Mouse (Mus musculus) neural tube, embryonic 10.5 days (tissue): Measurements from ENCODE around the gene Ddx27.

ENCODE experiments used
- DNase-seq: peaks from one replicate; pipeline ENCODE4 v3.0.0-alpha.2; 2017; ENCODE audit warnings: low spot score; ENCODE audit errors: extremely low spot score

Ddx27 gene

GRCm38 (mm10) chr2:167028553-167028952, 13.6 kb downstream of the Ddx27 start:
- no peak for DNase-seq

- no peak for DNase-seq
Observed at GRCm38 (mm10) chr2:167030507-167030906, 15.5 kb downstream of the Ddx27 start.

GRCm38 (mm10) chr2:167037710-167038109, 22.7 kb downstream of the Ddx27 start:
- DNase-seq = no peak

- no peak for DNase-seq
Observed at GRCm38 (mm10) chr2:167038297-167038696, 23.3 kb downstream of the Ddx27 start.

- DNase-seq = no peak
Observed at GRCm38 (mm10) chr2:167038716-167039115, 23.7 kb downstream of the Ddx27 start.

- DNase-seq = no peak
Observed at GRCm38 (mm10) chr2:167039386-167039785, 24.4 kb downstream of the Ddx27 start.

GRCm38 (mm10) chr2:167043400-167044121, 28.6 kb downstream of the Ddx27 start:
- DNase-seq = no peak

- no peak for DNase-seq
Observed at GRCm38 (mm10) chr2:167048223-167048622, 33.2 kb downstream of the Ddx27 start.

- DNase-seq = no peak
Observed at GRCm38 (mm10) chr2:167048698-167049358, 33.8 kb downstream of the Ddx27 start.

- DNase-seq = no peak
Observed at GRCm38 (mm10) chr2:167053127-167053844, 38.3 kb downstream of the Ddx27 start.

- DNase-seq = no peak
Observed at GRCm38 (mm10) chr2:167055386-167055785, 40.4 kb downstream of the Ddx27 start.

GRCm38 (mm10) chr2:167056210-167056941, 41.4 kb downstream of the Ddx27 start:
- DNase-seq = no peak

GRCm38 (mm10) chr2:167056942-167057323, 41.9 kb downstream of the Ddx27 start:
- DNase-seq = no peak

GRCm38 (mm10) chr2:167058201-167058600, 43.2 kb downstream of the Ddx27 start:
- DNase-seq = no peak

GRCm38 (mm10) chr2:167058814-167059387, 43.9 kb downstream of the Ddx27 start:
- DNase-seq = no peak

GRCm38 (mm10) chr2:167059536-167059935, 44.5 kb downstream of the Ddx27 start:
- no peak for DNase-seq

GRCm38 (mm10) chr2:167059960-167060359, 45.0 kb downstream of the Ddx27 start:
- no peak for DNase-seq

GRCm38 (mm10) chr2:167060360-167060759, 45.4 kb downstream of the Ddx27 start:
- DNase-seq = no peak

- DNase-seq = no peak
Observed at GRCm38 (mm10) chr2:167060761-167061160, 45.8 kb downstream of the Ddx27 start.

GRCm38 (mm10) chr2:167061381-167062034, 46.5 kb downstream of the Ddx27 start:
- DNase-seq = no peak

- peak; percentile 87 for DNase-seq
Observed at GRCm38 (mm10) chr2:167062497-167062911, 47.5 kb downstream of the Ddx27 start.
